Mouse (Mus musculus) neural tube, embryonic 10.5 days (tissue): ENCODE results near the gene Lamb1.

Source experiments
- DNase-seq: peaks from one replicate; pipeline ENCODE4 v3.0.0-alpha.2; 2017; ENCODE audit warnings: low spot score; ENCODE audit errors: extremely low spot score

Gene Lamb1

DNA sequence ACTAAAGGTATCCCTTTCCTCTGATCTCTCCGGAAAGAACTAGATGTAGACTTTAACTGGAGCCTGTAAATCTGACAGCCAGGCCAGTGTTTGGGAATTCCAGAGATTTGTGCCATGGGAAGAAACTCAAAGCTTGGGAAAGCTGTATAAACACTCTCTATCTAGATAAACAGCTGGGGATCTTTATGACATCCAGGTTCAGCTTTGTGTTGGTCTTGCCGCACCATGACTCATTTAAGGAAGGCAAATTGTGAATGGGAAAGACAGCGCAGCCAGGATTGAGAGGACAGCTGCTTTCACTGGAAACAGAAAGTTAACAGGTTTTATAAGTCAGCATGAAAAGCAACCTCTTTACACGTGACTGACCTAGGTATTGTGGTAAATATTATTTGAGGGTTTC lies 12.8 kb upstream of the Lamb1 start:
- no peak for DNase-seq

GRCm38 (mm10) chr12:31254978-31255377 lies 10.1 kb upstream of the Lamb1 start:
- no peak for DNase-seq

GRCm38 (mm10) chr12:31256121-31256903 lies 8.7 kb upstream of the Lamb1 start:
- no peak for DNase-seq

DNA sequence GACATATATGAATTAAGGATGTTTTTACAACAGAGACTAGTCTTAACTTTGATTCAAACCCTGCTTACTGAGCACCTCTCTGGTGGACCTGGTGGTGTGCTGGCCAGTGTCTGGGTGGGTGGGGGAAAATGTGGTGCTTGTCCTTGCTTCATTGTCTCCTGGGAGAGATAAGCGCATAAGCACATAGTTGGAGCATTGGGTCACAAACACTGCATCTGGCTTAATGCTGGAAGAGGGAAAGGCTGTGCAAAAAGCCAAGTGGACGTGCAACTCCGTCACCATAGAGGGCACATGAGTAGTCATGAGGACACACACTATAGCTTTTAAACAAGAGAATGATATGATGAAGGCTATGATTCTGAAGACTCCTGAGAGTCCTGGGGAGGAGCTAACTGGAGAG lies 3.2 kb upstream of the Lamb1 start:
- DNase-seq = no peak

GRCm38 (mm10) chr12:31263921-31264320 lies 1.1 kb upstream of the Lamb1 start:
- DNase-seq = no peak

DNA sequence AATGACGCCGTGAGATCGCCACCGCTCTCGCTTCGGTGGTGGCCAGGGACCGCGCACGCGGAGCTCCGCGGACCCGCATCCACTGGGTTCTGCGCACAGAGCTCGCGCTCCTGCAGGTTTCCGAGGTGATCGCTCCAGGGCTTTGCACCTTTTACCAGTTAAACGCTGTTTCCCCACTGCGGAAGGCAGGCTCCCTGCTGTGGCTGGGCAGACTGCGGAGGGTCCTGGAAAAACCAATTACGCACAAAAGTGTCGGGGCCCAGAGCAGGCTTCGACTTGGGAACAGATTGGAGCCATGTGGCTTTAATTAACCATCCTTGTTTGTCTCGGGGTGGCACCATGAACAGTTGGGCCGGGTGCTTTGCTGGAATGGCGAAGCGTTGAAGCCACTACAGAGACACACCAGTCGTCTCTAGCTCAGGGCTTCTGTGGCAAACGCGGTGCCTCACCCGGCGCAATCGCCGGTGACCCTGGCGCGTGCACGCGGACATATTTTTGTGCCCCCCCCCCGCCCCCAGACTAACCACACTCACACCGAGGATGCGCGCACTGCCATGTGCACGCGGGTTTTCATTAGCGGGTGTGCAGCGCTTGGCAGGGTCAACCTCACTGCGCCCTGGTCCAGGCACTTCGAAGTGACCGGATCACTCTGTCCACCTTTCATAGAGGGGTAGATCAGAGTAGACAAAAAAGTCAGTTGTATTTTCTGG lies 843 bp downstream of the Lamb1 start:
- DNase-seq = peak; percentile 61

DNA sequence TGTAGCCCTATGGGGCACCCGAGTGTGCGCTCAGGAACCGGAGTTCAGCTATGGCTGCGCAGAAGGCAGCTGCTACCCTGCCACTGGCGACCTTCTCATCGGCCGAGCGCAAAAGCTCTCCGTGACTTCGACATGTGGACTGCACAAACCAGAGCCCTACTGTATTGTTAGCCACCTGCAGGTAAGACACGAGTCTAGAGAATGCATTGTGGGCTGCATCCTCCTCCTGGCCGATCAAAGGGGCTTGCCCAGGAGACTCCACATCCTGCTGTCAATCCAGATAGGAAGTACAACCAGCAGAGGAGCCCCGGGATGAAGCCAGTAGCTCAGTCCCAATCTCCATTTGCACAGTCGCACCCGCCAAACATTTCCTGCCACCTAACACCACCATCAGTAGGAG lies 1.7 kb downstream of the Lamb1 start:
- DNase-seq = peak; percentile 51

DNA sequence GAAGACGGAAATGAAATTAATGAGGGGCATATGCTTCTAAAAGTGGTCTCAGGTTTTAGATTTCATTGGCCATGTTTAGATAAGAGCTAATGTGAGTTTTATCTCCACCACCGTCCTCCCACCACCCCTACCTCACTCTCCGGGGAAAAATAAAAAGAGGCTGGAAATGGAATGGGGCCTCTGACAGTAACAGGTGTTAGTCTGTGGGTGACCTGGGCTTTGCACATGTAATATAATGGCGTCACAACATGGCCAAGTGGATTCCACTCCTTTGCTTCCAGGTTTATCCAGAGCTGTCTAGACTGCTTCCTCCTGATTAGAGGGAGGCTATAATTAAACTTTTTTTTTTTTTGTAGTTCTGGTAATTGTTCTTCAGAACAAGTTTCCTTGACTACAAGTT lies 2.3 kb downstream of the Lamb1 start:
- DNase-seq = no peak

DNA sequence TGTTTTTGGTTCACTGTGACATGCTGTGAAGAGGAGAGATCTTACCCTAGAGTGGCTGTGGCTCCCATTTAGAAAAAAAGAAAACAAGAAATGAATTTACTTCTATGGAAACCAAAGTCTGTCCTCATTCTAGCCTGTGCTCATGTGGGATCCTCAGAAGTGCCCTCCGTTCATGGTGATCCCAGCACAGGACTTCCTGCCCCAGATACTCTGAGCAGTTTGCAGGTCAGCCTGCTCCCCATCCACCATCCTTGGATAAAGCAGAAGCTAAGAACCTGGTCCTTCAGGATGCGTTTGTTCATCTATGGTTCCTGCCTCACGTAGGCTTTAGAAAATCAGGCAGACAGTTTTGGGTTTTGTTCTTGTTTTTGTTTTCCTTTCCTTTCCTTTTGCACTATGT lies 3.3 kb downstream of the Lamb1 start:
- no peak for DNase-seq

DNA sequence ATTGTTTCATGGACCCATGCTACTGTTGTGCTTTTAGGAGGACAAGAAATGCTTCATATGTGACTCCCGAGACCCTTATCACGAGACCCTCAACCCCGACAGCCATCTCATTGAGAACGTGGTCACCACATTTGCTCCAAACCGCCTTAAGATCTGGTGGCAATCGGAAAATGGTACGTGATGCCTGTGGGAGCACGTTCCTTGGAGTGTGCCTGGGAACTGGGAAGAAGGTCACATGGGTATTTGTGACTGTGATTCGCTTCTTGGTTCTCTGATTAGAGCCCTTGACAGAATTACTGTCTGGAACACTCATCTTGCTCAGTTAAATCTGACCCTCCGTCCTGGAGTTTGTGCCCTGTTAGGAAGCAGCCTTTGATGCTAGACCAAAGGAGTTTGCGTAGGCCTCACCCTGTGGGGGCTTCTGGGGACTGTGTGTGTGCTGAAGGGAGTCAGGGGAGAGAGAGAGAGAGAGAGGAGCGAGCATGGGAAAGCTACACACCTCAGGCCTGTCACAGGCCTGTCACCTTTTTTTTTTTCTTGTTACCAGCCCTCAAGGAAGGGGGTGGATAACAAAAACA lies 4.1 kb downstream of the Lamb1 start:
- no peak for DNase-seq

GRCm38 (mm10) chr12:31270361-31270760 lies 5.3 kb downstream of the Lamb1 start:
- no peak for DNase-seq

GRCm38 (mm10) chr12:31270776-31271175 lies 5.7 kb downstream of the Lamb1 start:
- DNase-seq = no peak

DNA sequence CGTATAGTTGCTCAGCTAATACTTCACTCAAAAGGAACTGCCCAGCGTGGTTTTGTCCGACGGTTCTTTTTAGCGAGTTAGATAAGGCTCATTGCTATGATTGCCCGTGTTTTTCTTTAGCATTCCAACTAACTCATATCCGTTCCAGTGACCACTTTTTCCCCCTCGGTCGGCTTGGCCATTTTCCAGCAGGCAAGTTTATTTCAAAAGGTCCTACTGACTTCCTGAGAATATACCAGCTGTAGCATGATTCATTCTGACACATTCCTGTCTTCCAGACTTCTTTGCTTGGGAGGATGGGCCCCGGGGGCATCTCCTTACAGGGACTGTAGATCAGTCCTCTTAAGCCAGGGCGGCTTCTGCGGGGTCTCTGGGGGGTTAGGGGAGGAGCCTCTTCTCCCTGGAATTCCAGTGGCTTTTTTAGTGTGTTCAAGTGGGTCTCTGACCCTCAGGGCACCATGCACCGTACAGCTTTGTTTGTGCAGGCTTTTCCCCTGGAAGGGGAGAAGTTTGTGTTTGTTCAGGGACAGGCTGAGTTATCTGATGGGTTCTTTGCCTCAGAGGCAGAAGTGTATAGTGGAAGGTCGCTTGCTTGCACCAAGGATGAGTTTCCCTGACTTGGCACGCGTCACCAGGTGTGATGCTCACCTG lies 6.5 kb downstream of the Lamb1 start:
- DNase-seq = peak; percentile 66

- no peak for DNase-seq
These were observed 7.1 kb downstream of the Lamb1 start for GRCm38 (mm10) chr12:31272012-31272735.

DNA sequence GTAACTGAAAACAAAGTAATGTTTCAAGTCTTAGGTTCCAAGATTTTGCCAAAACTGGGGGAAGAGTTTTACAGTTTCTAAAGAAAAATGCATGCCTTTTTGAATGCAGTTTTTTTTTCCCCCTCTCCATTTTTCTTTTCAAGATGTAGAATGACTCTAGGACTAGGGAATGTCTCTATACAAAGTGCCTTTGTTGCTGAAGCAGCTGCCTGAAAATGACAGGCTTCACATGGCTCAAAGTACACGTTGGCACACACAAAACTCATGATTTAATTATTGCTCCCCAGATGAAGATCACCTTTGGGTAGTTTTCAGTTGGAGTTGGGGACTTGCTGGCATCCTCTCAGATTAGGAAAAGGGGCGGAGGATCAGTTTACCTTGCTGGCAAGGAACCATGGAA lies 7.8 kb downstream of the Lamb1 start:
- DNase-seq = no peak

DNA sequence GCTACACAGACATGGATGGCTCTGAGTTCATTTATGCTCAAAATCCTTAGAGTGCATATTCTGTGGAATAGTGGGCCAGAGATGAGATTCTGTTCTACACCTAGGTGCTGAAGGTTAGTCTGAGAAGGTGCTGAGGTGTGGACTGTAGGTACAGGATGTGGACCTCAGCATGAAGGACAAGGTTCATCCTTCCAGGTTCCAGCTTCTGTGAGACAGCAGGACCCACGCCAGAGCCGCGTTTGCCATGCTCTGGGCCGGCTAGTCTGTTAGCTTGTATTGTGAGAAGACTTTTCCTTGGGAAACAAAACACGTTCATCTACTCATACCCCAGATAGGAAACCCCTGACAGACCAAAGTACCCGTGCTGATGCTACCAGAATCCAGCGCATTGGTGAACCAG lies 8.6 kb downstream of the Lamb1 start:
- DNase-seq = no peak

GRCm38 (mm10) chr12:31275411-31275810 lies 10.4 kb downstream of the Lamb1 start:
- DNase-seq = no peak

DNA sequence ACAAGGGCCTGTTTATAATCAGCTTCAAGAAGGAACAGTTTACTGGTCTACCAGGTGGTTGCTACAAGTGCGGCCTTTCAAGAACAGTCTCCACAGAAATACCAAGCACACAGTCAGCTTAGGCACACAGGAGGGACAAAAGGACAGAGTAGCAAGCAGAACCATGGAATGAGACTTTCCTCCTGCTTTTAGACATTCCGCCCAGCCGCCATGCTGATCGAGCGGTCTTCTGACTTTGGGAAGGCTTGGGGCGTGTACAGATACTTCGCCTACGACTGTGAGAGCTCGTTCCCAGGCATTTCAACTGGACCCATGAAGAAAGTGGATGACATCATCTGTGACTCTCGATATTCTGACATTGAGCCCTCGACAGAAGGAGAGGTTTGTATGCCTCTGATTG lies 13.2 kb downstream of the Lamb1 start:
- no peak for DNase-seq

DNA sequence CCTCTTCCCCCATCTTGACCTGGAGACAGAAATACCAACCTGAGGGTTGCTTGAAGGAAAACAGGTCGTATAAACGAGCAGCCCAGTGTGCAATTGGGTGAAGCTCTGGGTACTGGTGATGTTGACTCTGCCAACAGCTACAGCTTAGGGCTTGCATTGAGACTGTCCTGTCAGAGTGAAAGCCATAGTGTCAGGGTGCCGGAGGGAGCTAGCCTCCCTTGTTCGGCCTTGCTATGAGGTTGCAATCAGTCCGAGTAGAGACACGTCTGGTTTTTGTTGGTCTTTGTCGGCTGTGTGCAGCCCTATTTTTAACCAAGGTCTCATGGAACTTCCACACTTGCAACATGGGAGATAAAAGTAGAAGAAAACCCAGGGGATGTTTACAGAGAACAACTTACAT lies 15.3 kb downstream of the Lamb1 start:
- no peak for DNase-seq

DNA sequence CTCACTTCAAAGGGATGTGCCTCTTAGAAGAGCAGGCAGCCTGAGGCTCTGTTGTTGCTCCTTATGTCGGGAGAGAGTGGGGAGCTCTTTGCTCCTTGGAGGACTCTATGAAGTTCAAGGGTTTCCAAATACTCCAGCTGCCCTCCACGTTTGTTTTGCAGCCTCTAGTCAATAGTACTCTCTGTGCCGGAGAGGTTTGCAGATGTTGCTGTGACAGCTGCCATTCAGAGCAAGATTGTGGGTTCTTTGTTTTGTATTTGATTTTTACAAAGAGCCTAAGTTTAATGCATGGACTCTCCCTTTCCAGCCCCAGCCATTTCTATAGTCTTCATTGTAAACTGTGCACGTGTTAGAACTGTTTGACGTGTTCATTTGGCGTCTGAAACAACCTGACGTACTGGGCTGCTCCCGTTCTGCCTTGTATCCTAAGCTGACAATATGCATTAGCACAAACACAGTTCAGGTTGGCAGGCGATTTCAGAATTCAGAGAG lies 16.1 kb downstream of the Lamb1 start:
- no peak for DNase-seq

DNA sequence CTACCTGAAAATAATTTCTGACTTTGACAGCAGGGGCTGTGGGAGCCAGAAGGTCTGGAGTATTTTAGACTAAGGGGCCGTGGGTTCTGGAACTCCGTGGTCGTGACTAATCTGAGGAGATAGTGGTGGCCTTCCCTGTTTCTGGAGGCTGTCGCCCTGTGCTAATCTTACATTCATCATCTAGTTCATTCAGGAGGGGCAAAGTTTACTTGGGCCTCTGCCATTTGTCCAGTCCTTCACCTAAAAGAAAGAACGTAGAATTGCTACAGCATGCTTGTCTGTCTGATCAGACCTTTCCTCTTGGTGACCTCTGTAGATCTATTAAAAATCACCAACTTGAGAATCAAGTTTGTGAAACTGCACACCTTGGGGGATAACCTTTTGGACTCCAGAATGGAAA lies 17.2 kb downstream of the Lamb1 start:
- no peak for DNase-seq
